Mouse (Mus musculus) neural tube, embryonic 14.5 days (tissue): ENCODE results near the gene Eif2ak1. TPM values are rescaled to one million over a fixed set of nuclear protein-coding genes. Genes with fewer than 3 reads are reported as not detected.

Source experiments
- ATAC-seq: fragments of 200-750 bp; cut with Nextera tagmentation; 2 replicates; pipeline ENCODE4 v1.8.0; 2017; ENCODE audit warnings: low read depth, mild to moderate bottlenecking, moderate TSS enrichment, moderate library complexity
- H3K27ac ChIP-seq: fragments of 300-500 bp; sonication (generic); 2 replicates; pipeline ENCODE4 v1.5.1; 2014; ENCODE audit warnings: low read depth, mild to moderate bottlenecking, control low read depth, low read length, moderate library complexity, mixed read lengths
- H3K27me3 ChIP-seq: fragments of 300-500 bp; sonication (generic); 2 replicates; pipeline ENCODE4 v1.6.1; 2014; ENCODE audit warnings: low read length; ENCODE audit not compliant: control insufficient read depth, insufficient read depth
- H3K36me3 ChIP-seq: fragments of 300-500 bp; sonication (generic); 2 replicates; pipeline ENCODE4 v1.6.1; 2014; ENCODE audit warnings: low read length, mixed read lengths; ENCODE audit not compliant: control insufficient read depth, insufficient read depth
- H3K4me1 ChIP-seq: fragments of 300-500 bp; sonication (generic); 2 replicates; pipeline ENCODE4 v1.6.1; 2014; ENCODE audit warnings: low read length; ENCODE audit not compliant: control insufficient read depth, insufficient read depth
- H3K4me2 ChIP-seq: fragments of 300-500 bp; sonication (generic); 2 replicates; pipeline ENCODE4 v1.6.1; 2014; ENCODE audit warnings: mild to moderate bottlenecking, low read depth, low read length, control low read depth
- H3K4me3 ChIP-seq: fragments of 300-500 bp; sonication (generic); 2 replicates; pipeline ENCODE4 v1.5.1; 2014; ENCODE audit warnings: low read depth, low read length, control low read depth, mixed read lengths
- H3K9ac ChIP-seq: fragments of 300-500 bp; sonication (generic); replicated peaks from 2 replicates; pipeline ENCODE4 v1.6.1; 2014; ENCODE audit warnings: low read depth, mild to moderate bottlenecking, control low read depth, low read length, mixed read lengths
- H3K9me3 ChIP-seq: fragments of 300-500 bp; sonication (generic); 2 replicates; pipeline ENCODE4 v1.6.1; 2016; ENCODE audit warnings: low read length; ENCODE audit not compliant: control insufficient read depth
- WGBS: fragments of 180-500 bp; shearing (Covaris S2); extraction: QIAGEN DNeasy Blood & Tissue Kit; methylation state at CpG from one replicate; pipeline ENCODE4 v1.1.7; 2014; 5-methylcytosine and 5-hydroxymethylcytosine counted together
- polyA plus RNA-seq: library from polyadenylated mRNA; unstranded; fragments of >200 nt; fragmentation: Nextera tagmentation; extraction: Ambion mirVana; gene quantifications from 2 replicates; pipeline ENCODE4 v1.2.1, GENCODE M21; 2014

Eif2ak1 gene
- polyA plus RNA-seq, 1 experiment from 2014 or later: 54.9 TPM

- WGBS: 0% methylated on average over 32 of the region's 32 CpGs
- ATAC-seq: peak; percentile 68
- peak overlapping the region; percentile 40 for H3K27ac ChIP-seq
- peak overlapping the region; percentile 78 for H3K4me2 ChIP-seq
- no peaks in the 10 kb centered on the region for H3K36me3 ChIP-seq
- H3K4me1 ChIP-seq: peaks cover 8% of the 10 kb centered on the region
- H3K4me3 ChIP-seq: peak overlapping the region; percentile 73
- peak overlapping the region; percentile 64 for H3K9ac ChIP-seq
- no peaks in the 10 kb centered on the region for H3K27me3 ChIP-seq
- no peaks in the 10 kb centered on the region for H3K9me3 ChIP-seq
Measured at GRCm38 (mm10) chr5:143817931-143818311, 333 bp downstream of the Eif2ak1 start.

GRCm38 (mm10) chr5:143818461-143818860, 873 bp downstream of the Eif2ak1 start:
- peak overlapping the region; percentile 73 for H3K4me3 ChIP-seq
- H3K27me3 ChIP-seq: no peaks in the 10 kb centered on the region
- WGBS: 17% methylated on average over 10 of the region's 10 CpGs
- no peak overlapping the region for H3K27ac ChIP-seq
- no peaks in the 10 kb centered on the region for H3K9me3 ChIP-seq
- peak overlapping the region; percentile 64 for H3K9ac ChIP-seq
- H3K36me3 ChIP-seq: no peaks in the 10 kb centered on the region
- no peak for ATAC-seq
- H3K4me1 ChIP-seq: peaks cover 8% of the 10 kb centered on the region
- H3K4me2 ChIP-seq: peak overlapping the region; percentile 78

- H3K9me3 ChIP-seq: no peaks in the 10 kb centered on the region
- peak overlapping the region; percentile 73; the same call in 1 of the 2 replicates for H3K4me3 ChIP-seq
- ATAC-seq: no peak
- peak overlapping the region; percentile 64; the same call in 1 of the 2 replicates for H3K9ac ChIP-seq
- no peak overlapping the region for H3K27ac ChIP-seq
- peak overlapping the region; percentile 78 for H3K4me2 ChIP-seq
- H3K4me1 ChIP-seq: peaks cover 8% of the 10 kb centered on the region
- H3K27me3 ChIP-seq: no peaks in the 10 kb centered on the region
- WGBS: 90% methylated on average over 13 of the region's 13 CpGs
- no peaks in the 10 kb centered on the region for H3K36me3 ChIP-seq
Measured at GRCm38 (mm10) chr5:143818949-143819348, 1.4 kb downstream of the Eif2ak1 start.

- Histone ChIP-seq H3K36me3 (no peaks in the 10 kb centered on the region), H3K9me3 (no peaks in the 10 kb centered on the region), H3K9ac (no peak overlapping the region), H3K4me2 (no peak overlapping the region), H3K27me3 (no peaks in the 10 kb centered on the region), H3K4me3 (no peak overlapping the region), H3K27ac (no peak overlapping the region), H3K4me1 (peaks cover 8% of the 10 kb centered on the region)
- WGBS: 81% methylated on average over 24 of the region's 24 CpGs
- ATAC-seq: no peak
Measured at GRCm38 (mm10) chr5:143819906-143820660, 2.5 kb downstream of the Eif2ak1 start.

GRCm38 (mm10) chr5:143820820-143821219, 3.2 kb downstream of the Eif2ak1 start:
- Histone ChIP-seq H3K9me3 (no peaks in the 10 kb centered on the region), H3K4me2 (no peak overlapping the region), H3K9ac (no peak overlapping the region), H3K36me3 (no peaks in the 10 kb centered on the region), H3K4me3 (no peak overlapping the region), H3K27ac (no peak overlapping the region), H3K4me1 (peaks cover 8% of the 10 kb centered on the region), H3K27me3 (no peaks in the 10 kb centered on the region)
- 96% methylated on average over 5 of the region's 5 CpGs for WGBS
- no peak for ATAC-seq

GRCm38 (mm10) chr5:143871547-143872169, 54.1 kb downstream of the Eif2ak1 start:
- Histone ChIP-seq H3K27me3 (no peaks in the 10 kb centered on the region), H3K4me2 (no peak overlapping the region), H3K27ac (no peak overlapping the region), H3K4me1 (no peaks in the 10 kb centered on the region), H3K4me3 (no peak overlapping the region), H3K9me3 (no peaks in the 10 kb centered on the region), H3K9ac (no peak overlapping the region), H3K36me3 (peaks cover 21% of the 10 kb centered on the region)
- 92% methylated on average over 11 of the region's 11 CpGs for whole genome bisulfite sequencing
- ATAC-seq: no peak

- Histone ChIP-seq H3K27me3 (no peaks in the 10 kb centered on the region), H3K4me3 (no peak overlapping the region), H3K9me3 (no peaks in the 10 kb centered on the region), H3K9ac (no peak overlapping the region), H3K36me3 (peaks cover 42% of the 10 kb centered on the region), H3K27ac (no peak overlapping the region), H3K4me2 (no peak overlapping the region), H3K4me1 (no peaks in the 10 kb centered on the region)
- WGBS: 71% methylated on average over 4 of the region's 4 CpGs
- no peak for ATAC-seq
Measured at GRCm38 (mm10) chr5:143874571-143874970, 57.0 kb downstream of the Eif2ak1 start.

GRCm38 (mm10) chr5:143885274-143885673, 67.7 kb downstream of the Eif2ak1 start:
- Histone ChIP-seq H3K9me3 (no peaks in the 10 kb centered on the region), H3K4me1 (no peaks in the 10 kb centered on the region), H3K4me3 (no peak overlapping the region), H3K36me3 (peaks cover 70% of the 10 kb centered on the region), H3K27me3 (no peaks in the 10 kb centered on the region), H3K4me2 (no peak overlapping the region), H3K27ac (no peak overlapping the region), H3K9ac (no peak overlapping the region)
- WGBS: 98% methylated on average over 3 of the region's 3 CpGs
- ATAC-seq: no peak

- no peak overlapping the region for H3K9ac ChIP-seq
- H3K9me3 ChIP-seq: no peaks in the 10 kb centered on the region
- no peak overlapping the region for H3K4me3 ChIP-seq
- no peak overlapping the region for H3K4me2 ChIP-seq
- peaks cover 56% of the 10 kb centered on the region for H3K36me3 ChIP-seq
- WGBS: 91% methylated on average over 6 of the region's 6 CpGs
- H3K4me1 ChIP-seq: no peaks in the 10 kb centered on the region
- ATAC-seq: no peak
- H3K27ac ChIP-seq: no peak overlapping the region
- H3K27me3 ChIP-seq: no peaks in the 10 kb centered on the region
Measured at GRCm38 (mm10) chr5:143890741-143891140, 73.2 kb downstream of the Eif2ak1 start.
